Mouse (Mus musculus) forebrain, embryonic 12.5 days (tissue): Measurements from ENCODE around the gene Ccn5. TPM values are rescaled to one million over a fixed set of nuclear protein-coding genes. Genes with fewer than 3 reads are reported as not detected.

Source experiments
- ATAC-seq: fragments of 200-750 bp; cut with Nextera tagmentation; 2 replicates; pipeline ENCODE4 v1.8.0; 2017; ENCODE audit warnings: moderate TSS enrichment; ENCODE audit not compliant: low FRiP score
- H3K27ac ChIP-seq: fragments of 300-500 bp; sonication (generic); 2 replicates; pipeline ENCODE4 v1.5.1; 2016; ENCODE audit warnings: mild to moderate bottlenecking
- H3K27me3 ChIP-seq: fragments of 300-500 bp; sonication (generic); 2 replicates; pipeline ENCODE4 v1.6.1; 2016; ENCODE audit warnings: mild to moderate bottlenecking
- H3K36me3 ChIP-seq: fragments of 300-500 bp; sonication (generic); replicated peaks from 2 replicates; pipeline ENCODE4 v1.6.1; 2016; ENCODE audit warnings: mild to moderate bottlenecking
- H3K4me1 ChIP-seq: fragments of 300-500 bp; sonication (generic); 2 replicates; pipeline ENCODE4 v1.6.1; 2016
- H3K4me2 ChIP-seq: fragments of 300-500 bp; sonication (generic); 2 replicates; pipeline ENCODE4 v1.6.1; 2016; ENCODE audit warnings: mild to moderate bottlenecking, moderate library complexity
- H3K4me3 ChIP-seq: fragments of 300-500 bp; sonication (generic); replicated peaks from 2 replicates; pipeline ENCODE4 v1.5.1; 2016; ENCODE audit warnings: mild to moderate bottlenecking
- H3K9ac ChIP-seq: fragments of 300-500 bp; sonication (generic); 2 replicates; pipeline ENCODE4 v1.6.1; 2016; ENCODE audit warnings: mild to moderate bottlenecking
- H3K9me3 ChIP-seq: fragments of 300-500 bp; sonication (generic); 2 replicates; pipeline ENCODE4 v1.6.1; 2016
- WGBS: fragments of 180-500 bp; shearing (Covaris S2); methylation state at CpG from one replicate; pipeline ENCODE4 v1.1.7; 2016; 5-methylcytosine and 5-hydroxymethylcytosine counted together
- polyA plus RNA-seq: library from polyadenylated mRNA; unstranded; fragments of >200 nt; fragmentation: Nextera tagmentation; extraction: Ambion mirVana; gene quantifications from 2 replicates; pipeline ENCODE4 v1.2.1, GENCODE M21; 2016

The Ccn5 gene
- polyA plus RNA-seq, 1 experiment from 2014 or later = 0.28 TPM

DNA sequence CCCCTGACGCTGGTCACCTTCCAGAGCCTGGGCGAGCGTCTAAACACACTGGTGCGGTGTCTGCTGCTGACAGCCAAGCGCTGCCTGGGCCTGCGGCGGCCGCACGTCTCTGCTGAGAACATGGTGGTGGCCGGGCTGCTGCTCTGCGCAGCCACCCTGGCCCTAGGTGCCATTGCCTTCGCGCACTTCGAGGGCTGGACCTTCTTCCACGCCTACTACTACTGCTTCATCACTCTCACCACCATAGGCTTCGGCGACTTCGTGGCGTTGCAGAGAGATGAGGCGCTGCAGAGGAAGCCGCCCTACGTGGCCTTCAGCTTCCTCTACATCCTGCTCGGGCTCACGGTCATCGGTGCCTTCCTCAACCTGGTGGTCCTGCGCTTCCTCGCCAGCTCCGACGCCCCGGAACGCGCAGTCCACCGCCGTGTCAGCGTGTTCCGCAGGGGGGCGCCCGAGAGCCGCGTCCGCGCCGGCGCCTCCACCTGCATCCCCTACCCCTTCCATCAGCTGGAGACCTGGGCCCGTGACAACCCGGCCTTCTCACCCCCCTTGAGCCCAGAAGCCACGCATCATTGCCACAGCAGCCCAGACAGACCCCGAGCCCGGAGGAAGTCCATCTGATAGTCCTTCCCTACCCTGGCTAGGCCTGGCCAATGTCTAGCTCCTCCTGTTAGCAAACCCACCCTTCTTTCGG, 37.7 kb downstream of the Ccn5 start:
- H3K36me3 ChIP-seq = no peaks in the 10 kb centered on the region
- WGBS = 14% methylated on average over 50 of the region's 50 CpGs
- no peak overlapping the region for H3K27ac ChIP-seq
- no peak overlapping the region for H3K9ac ChIP-seq
- H3K4me3 ChIP-seq = peak overlapping the region; percentile 8; the same call in 1 of the 2 replicates
- peak overlapping the region; percentile 41 for H3K4me2 ChIP-seq
- peaks cover 12% of the 10 kb centered on the region for H3K4me1 ChIP-seq
- H3K9me3 ChIP-seq = no peaks in the 10 kb centered on the region
- ATAC-seq = peak; percentile 78
- peaks cover 74% of the 10 kb centered on the region for H3K27me3 ChIP-seq

DNA sequence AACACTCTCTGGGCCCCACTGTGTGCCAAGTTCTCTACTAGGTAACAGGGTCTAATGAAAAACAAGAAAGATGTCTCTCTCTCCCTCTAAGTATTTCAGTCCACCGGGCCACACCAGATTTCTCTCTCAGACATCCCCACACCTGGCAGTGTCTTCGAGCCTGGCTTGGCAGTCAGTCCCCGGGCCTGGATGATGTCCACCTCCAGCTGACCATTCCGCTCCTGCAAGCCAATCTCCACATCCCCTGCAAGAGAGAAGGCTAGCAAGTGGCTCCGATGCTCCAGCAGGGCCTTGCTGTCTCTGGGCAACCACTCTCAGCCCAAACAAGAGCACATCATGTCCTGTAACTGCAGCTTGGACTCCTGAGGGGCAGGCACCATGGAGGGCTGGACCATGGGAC, 44.6 kb downstream of the Ccn5 start:
- Histone ChIP-seq H3K27ac (no peak overlapping the region), H3K4me1 (no peaks in the 10 kb centered on the region), H3K4me3 (no peak overlapping the region), H3K36me3 (no peaks in the 10 kb centered on the region), H3K27me3 (peaks cover 47% of the 10 kb centered on the region), H3K4me2 (no peak overlapping the region), H3K9me3 (no peaks in the 10 kb centered on the region), H3K9ac (no peak overlapping the region)
- ATAC-seq = no peak
- 94% methylated on average over 5 of the region's 5 CpGs for WGBS

GRCm38 (mm10) chr2:163866061-163866460, 45.4 kb downstream of the Ccn5 start:
- no peak overlapping the region for H3K4me2 ChIP-seq
- H3K9ac ChIP-seq = no peak overlapping the region
- no peaks in the 10 kb centered on the region for H3K9me3 ChIP-seq
- no peak overlapping the region for H3K27ac ChIP-seq
- H3K36me3 ChIP-seq = no peaks in the 10 kb centered on the region
- H3K27me3 ChIP-seq = peaks cover 50% of the 10 kb centered on the region
- 0 out of 2 replicates have a peak, but pooled peaks cover 2% of the 10 kb centered on the region for H3K4me1 ChIP-seq
- ATAC-seq = no peak
- 86% methylated on average over 9 of the region's 9 CpGs for WGBS
- H3K4me3 ChIP-seq = no peak overlapping the region

DNA sequence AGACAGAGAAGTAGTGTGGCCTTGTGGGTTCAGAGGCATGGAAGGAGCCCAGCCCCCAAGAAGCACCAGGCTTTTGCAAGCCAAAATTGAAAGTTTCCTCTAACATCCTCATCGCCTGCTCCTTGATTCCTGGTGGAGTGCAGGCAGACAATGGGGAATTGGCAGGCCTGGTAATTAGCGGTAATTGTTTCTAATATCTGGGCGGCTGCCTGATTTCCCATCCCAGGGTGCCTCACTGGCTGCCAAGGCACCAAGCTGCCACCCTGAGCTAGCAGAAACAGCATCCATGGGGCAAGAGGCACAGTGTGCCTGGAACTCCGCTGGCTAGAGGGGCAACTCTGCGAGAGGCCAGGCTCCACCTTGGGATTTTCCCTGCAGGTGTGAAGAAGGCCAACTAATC, 49.1 kb downstream of the Ccn5 start:
- no peak overlapping the region for H3K9ac ChIP-seq
- 46% methylated on average over 5 of the region's 5 CpGs for WGBS

DNA sequence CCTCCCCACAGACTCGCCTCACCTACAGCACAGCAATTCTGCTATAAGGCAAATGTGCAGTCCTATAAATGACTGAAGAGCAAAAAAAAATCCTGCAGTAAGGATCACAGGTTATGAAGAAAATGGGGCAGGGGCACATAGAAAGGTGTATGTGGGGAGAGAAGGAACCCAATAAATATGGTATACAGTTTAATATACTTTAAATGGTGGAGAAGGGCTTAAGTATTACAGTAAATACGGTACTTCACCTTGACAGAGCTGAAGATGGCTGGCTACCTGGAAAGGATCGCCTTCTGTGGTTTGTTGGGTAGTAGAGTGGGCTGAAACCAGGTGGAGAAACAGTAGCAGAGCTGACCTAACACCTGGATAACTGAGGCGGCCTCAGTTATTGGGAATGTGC, 50.6 kb downstream of the Ccn5 start:
- H3K27ac ChIP-seq = no peak overlapping the region
- H3K9ac ChIP-seq = no peak overlapping the region
- no peaks in the 10 kb centered on the region for H3K9me3 ChIP-seq
- peaks cover 26% of the 10 kb centered on the region for H3K4me1 ChIP-seq
- WGBS = 79% methylated on average over 4 of the region's 4 CpGs
- H3K27me3 ChIP-seq = peaks cover 51% of the 10 kb centered on the region
- no peak overlapping the region for H3K4me2 ChIP-seq
- no peak overlapping the region for H3K4me3 ChIP-seq
- H3K36me3 ChIP-seq = no peaks in the 10 kb centered on the region
- no peak for ATAC-seq

More for the DNA sequence above, 49.1 kb downstream of the Ccn5 start:
- Histone ChIP-seq H3K4me2 (no peak overlapping the region), H3K27ac (no peak overlapping the region), H3K4me3 (no peak overlapping the region), H3K9me3 (no peaks in the 10 kb centered on the region), H3K27me3 (peaks cover 62% of the 10 kb centered on the region), H3K36me3 (no peaks in the 10 kb centered on the region), H3K4me1 (peaks cover 12% of the 10 kb centered on the region; the same call in 1 of the 2 replicates)
- ATAC-seq = no peak

- H3K9me3 ChIP-seq = no peaks in the 10 kb centered on the region
- 65% methylated on average over 3 of the region's 3 CpGs for WGBS
- H3K9ac ChIP-seq = no peak overlapping the region
- no peaks in the 10 kb centered on the region for H3K36me3 ChIP-seq
- no peak overlapping the region for H3K4me2 ChIP-seq
- H3K4me1 ChIP-seq = peaks cover 31% of the 10 kb centered on the region
- no peak for ATAC-seq
- H3K27ac ChIP-seq = no peak overlapping the region
- H3K4me3 ChIP-seq = no peak overlapping the region
- H3K27me3 ChIP-seq = peaks cover 50% of the 10 kb centered on the region
These were observed 51.2 kb downstream of the Ccn5 start for GRCm38 (mm10) chr2:163871906-163872305.

DNA sequence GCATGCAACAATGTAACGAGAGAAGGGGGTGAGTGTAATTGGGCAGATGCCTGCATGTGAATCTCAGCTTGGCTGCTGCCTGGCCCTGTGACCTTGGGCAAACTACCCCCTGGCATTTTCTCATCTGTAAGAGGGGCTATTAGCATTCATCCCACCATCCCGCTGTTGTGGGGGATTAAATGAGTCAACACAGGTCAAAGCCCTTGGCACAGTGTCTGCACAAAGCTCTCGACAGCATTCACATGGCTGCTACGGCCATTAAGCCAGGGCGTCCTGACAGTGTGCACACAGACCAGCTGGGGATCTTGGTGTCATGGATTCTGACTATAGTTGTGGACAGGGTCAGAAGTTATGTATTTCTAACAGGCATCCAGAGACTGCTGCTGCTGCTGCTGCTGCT, 54.2 kb downstream of the Ccn5 start:
- no peak for ATAC-seq
- 24% methylated on average over 5 of the region's 5 CpGs for whole genome bisulfite sequencing

GRCm38 (mm10) chr2:163875484-163875883, 54.8 kb downstream of the Ccn5 start:
- H3K27ac ChIP-seq = 0 out of 2 replicates have a peak overlapping the region, but pooled peaks have one; percentile 25
- no peaks in the 10 kb centered on the region for H3K36me3 ChIP-seq
- WGBS = 77% methylated on average over 7 of the region's 7 CpGs
- H3K9me3 ChIP-seq = no peaks in the 10 kb centered on the region
- H3K9ac ChIP-seq = no peak overlapping the region
- 0 out of 2 replicates have a peak, but pooled peaks have one; percentile 33 for ATAC-seq
- peaks cover 29% of the 10 kb centered on the region for H3K27me3 ChIP-seq
- peaks cover 32% of the 10 kb centered on the region for H3K4me1 ChIP-seq
- no peak overlapping the region for H3K4me3 ChIP-seq
- no peak overlapping the region for H3K4me2 ChIP-seq

More for the DNA sequence above, 54.2 kb downstream of the Ccn5 start:
- Histone ChIP-seq H3K4me3 (no peak overlapping the region), H3K9ac (no peak overlapping the region), H3K27me3 (peaks cover 35% of the 10 kb centered on the region), H3K27ac (no peak overlapping the region), H3K9me3 (no peaks in the 10 kb centered on the region), H3K4me1 (peaks cover 32% of the 10 kb centered on the region), H3K4me2 (no peak overlapping the region), H3K36me3 (no peaks in the 10 kb centered on the region)

DNA sequence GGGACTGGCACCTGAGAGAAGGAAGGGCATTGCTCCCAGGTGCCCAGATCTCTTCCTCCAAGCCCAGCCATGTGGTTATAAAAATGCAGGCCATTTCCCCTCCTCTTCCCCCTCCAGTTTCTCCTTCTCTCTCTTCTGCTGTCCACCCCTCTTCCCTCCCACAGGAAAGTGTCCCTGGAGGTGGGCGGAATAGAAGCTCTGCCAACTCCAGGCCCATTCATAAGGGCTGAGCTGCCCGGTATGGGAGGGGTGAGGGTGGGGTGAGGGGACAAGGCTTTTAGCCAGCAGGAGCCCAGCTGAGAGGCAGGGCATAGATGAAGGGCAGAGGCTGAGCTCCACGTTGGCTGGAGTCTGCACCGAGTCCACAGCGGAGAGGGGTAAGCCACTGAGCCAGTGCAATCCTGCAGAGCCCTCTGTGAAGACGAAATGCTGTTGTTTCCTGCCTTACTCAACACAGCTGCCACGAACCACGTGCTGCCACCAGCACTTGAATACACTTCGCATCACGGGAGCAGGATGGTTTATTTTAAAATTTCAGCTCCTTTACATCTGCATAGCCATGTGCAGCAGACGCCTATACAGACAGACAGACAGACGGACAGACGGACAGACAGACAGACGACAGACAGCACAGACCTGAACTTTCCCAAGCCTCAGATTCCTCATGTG, 56.3 kb downstream of the Ccn5 start:
- H3K27ac ChIP-seq = no peak overlapping the region
- H3K4me1 ChIP-seq = peaks cover 30% of the 10 kb centered on the region
- no peak for ATAC-seq
- no peaks in the 10 kb centered on the region for H3K9me3 ChIP-seq
- H3K9ac ChIP-seq = no peak overlapping the region
- H3K4me3 ChIP-seq = no peak overlapping the region
- no peaks in the 10 kb centered on the region for H3K36me3 ChIP-seq
- WGBS = 79% methylated on average over 14 of the region's 14 CpGs
- peaks cover 21% of the 10 kb centered on the region for H3K27me3 ChIP-seq
- no peak overlapping the region for H3K4me2 ChIP-seq

GRCm38 (mm10) chr2:163880891-163881290, 60.2 kb downstream of the Ccn5 start:
- 90% methylated on average over 6 of the region's 6 CpGs for WGBS
- no peak overlapping the region for H3K4me2 ChIP-seq
- 0 out of 2 replicates have a peak, but pooled peaks cover 2% of the 10 kb centered on the region for H3K27me3 ChIP-seq
- no peak overlapping the region for H3K9ac ChIP-seq
- H3K9me3 ChIP-seq = no peaks in the 10 kb centered on the region
- H3K4me1 ChIP-seq = peaks cover 9% of the 10 kb centered on the region
- H3K36me3 ChIP-seq = no peaks in the 10 kb centered on the region
- no peak for ATAC-seq
- H3K27ac ChIP-seq = no peak overlapping the region
- no peak overlapping the region for H3K4me3 ChIP-seq
